Mouse (Mus musculus) liver, adult 2 months (tissue): ENCODE measurements around the gene Lama2. TPM values are rescaled to one million over a fixed set of nuclear protein-coding genes. Genes with fewer than 3 reads are reported as not detected.

ENCODE experiments used
- DNase-seq: peaks from one replicate; pipeline ENCODE4 v3.0.0-alpha.2; 2011; ENCODE audit warnings: low read depth, low spot score; ENCODE audit errors: extremely low read depth
- H3K27ac ChIP-seq: fragments of 200-500 bp; replicated peaks from 2 replicates; pipeline ENCODE4 v1.5.1; 2012; ENCODE audit warnings: low read depth, mild to moderate bottlenecking, control low read depth, inconsistent platforms, low read length; ENCODE audit not compliant: insufficient read depth
- H3K27me3 ChIP-seq: fragments of 200-500 bp; 2 replicates; pipeline ENCODE4 v1.6.1; 2012; ENCODE audit warnings: mild to moderate bottlenecking, moderate library complexity, low read length, inconsistent platforms; ENCODE audit not compliant: control insufficient read depth, insufficient read depth
- H3K36me3 ChIP-seq: fragments of 200-500 bp; 2 replicates; pipeline ENCODE4 v1.6.1; 2012; ENCODE audit warnings: low read length, inconsistent platforms; ENCODE audit not compliant: control insufficient read depth, insufficient read depth
- H3K4me1 ChIP-seq: fragments of 200-500 bp; 2 replicates; pipeline ENCODE4 v1.6.1; 2011; ENCODE audit warnings: low read length; ENCODE audit not compliant: control insufficient read depth, insufficient read depth
- H3K4me3 ChIP-seq: fragments of 200-500 bp; 2 replicates; pipeline ENCODE4 v1.5.1; 2011; ENCODE audit warnings: low read depth, mild to moderate bottlenecking, control low read depth, low read length, moderate library complexity; ENCODE audit not compliant: insufficient read depth
- H3K79me2 ChIP-seq: fragments of 200-500 bp; 2 replicates; pipeline ENCODE4 v1.6.1; 2012; ENCODE audit warnings: inconsistent platforms, mild to moderate bottlenecking, low read length, moderate library complexity; ENCODE audit not compliant: control insufficient read depth, insufficient read depth
- H3K9ac ChIP-seq: fragments of 200-500 bp; 2 replicates; pipeline ENCODE4 v1.6.1; 2012; ENCODE audit warnings: low read depth, mild to moderate bottlenecking, control low read depth, inconsistent platforms, low read length
- CTCF ChIP-seq: fragments of 200-500 bp; IDR thresholded peaks from 2 replicates; pipeline ENCODE4 v1.5.1; 2011; ENCODE audit warnings: low read depth, low read length, control low read depth
- POLR2A ChIP-seq: fragments of 200-500 bp; IDR thresholded peaks from 2 replicates; pipeline ENCODE4 v1.6.1; 2011; ENCODE audit warnings: low read length, control low read depth; ENCODE audit not compliant: insufficient read depth; ENCODE audit errors: extremely low read depth
- WGBS: fragments of 180-500 bp; shearing (Covaris S2); methylation state at CpG from one replicate; pipeline ENCODE4 v1.1.7; 2018; 5-methylcytosine and 5-hydroxymethylcytosine counted together
- polyA plus RNA-seq: library from polyadenylated mRNA; depleted of rRNA; stranded (reverse); fragments of >200 nt; gene quantifications from 2 replicates; pipeline ENCODE4 v1.2.3, GENCODE M21; 2012
- total RNA-seq: library from RNA; depleted of rRNA; stranded (reverse); fragments of >200 nt; gene quantifications from 2 replicates; pipeline ENCODE4 v1.2.3, GENCODE M21; 2014

Lama2 gene
- total and polyA plus RNA-seq, 2 experiments = 1.1 to 1.9 TPM

DNA sequence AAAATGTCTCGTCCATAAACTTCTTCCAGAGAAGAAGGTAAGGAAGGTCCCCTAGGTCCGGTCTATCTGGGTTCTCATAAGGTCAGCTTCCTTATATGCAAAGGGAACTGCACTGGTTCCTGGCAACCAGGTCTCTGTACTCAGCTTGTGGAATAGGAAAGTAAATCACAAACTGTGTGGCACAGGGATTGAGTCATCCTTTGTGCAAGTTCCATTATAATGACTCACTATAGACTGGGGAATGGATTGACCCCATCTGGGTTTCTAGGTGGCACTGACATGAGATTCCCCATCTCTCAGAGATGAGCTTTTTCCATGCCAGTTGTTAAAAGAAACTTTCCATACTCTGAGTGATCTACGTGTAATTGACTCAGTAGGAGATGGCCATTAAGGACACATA, 501.7 kb downstream of the Lama2 start:
- no peak for DNase-seq
- H3K27me3 ChIP-seq = no peaks in the 10 kb centered on the region
- no peaks in the 10 kb centered on the region for H3K79me2 ChIP-seq
- H3K27ac ChIP-seq = no peak overlapping the region
- peaks cover 3% of the 10 kb centered on the region; the same call in 1 of the 2 replicates for H3K4me1 ChIP-seq
- WGBS = 92% methylated on average over 3 of the region's 3 CpGs
- no peak for TF ChIP-seq POLR2A
- no peak for TF ChIP-seq CTCF
- no peak overlapping the region for H3K4me3 ChIP-seq
- no peaks in the 10 kb centered on the region for H3K36me3 ChIP-seq
- no peak overlapping the region for H3K9ac ChIP-seq

DNA sequence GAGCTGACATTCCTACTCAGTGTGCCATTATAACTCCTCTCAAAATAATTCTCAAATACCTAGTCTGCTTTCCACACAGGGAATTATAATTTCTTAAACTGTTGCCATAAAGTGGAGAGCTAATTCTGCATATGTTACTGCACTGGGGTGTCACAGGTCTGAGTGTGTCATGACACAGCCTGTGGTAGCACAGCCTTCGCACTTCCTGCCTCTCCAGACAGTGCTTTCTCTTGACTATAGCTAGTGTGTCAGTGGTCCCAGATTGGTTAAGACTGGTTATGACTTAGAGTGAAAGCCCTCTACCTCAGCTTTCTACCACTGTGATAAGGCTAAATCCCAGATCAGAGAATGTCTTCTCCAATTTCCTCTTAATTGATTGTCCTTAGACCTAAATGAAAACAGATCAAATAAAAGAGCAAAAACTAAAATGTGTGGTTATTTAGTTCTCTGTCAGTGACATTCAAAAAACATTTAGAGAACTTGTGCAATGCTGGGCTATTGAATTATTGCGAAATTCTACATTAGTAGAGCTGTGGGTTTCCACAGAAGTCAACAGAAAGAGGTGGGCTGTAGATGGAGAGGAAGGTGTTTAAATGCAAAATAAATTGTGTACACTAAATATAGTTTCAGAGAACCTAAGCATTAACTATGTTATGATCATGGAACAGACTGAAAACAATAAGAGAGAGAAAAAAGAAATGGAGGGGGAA, 502.5 kb downstream of the Lama2 start:
- TF ChIP-seq POLR2A (no peak), CTCF (no peak)
- no peak overlapping the region for H3K9ac ChIP-seq
- H3K36me3 ChIP-seq = no peaks in the 10 kb centered on the region
- peak; percentile 49 for DNase-seq
- H3K79me2 ChIP-seq = no peaks in the 10 kb centered on the region
- WGBS = 54% methylated on average over 2 of the region's 2 CpGs
- H3K27ac ChIP-seq = no peak overlapping the region
- no peak overlapping the region for H3K4me3 ChIP-seq
- no peaks in the 10 kb centered on the region for H3K27me3 ChIP-seq
- H3K4me1 ChIP-seq = peaks cover 3% of the 10 kb centered on the region; the same call in 1 of the 2 replicates

DNA sequence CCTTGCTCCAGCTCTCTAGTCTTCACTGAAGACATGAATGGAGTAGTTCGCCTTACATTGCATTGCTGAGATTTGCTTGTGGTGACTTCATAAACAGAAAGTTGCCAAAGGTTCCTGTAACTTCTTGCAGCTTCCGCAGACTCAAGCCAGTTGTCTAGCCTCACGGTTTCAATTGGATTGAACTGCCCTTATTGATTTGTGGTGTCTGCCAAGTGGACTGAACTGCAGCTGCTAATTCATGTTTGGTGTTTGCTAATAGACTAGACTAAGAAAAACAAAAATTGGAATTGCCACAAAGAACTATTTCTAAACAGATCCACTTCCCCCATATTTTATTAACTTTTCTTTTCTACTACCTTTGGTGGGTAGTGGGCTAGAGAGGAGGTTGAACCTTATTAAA, 505.4 kb downstream of the Lama2 start:
- Histone ChIP-seq H3K4me1 (peaks cover 3% of the 10 kb centered on the region; the same call in 1 of the 2 replicates), H3K79me2 (no peaks in the 10 kb centered on the region), H3K4me3 (no peak overlapping the region), H3K9ac (no peak overlapping the region), H3K36me3 (no peaks in the 10 kb centered on the region), H3K27me3 (no peaks in the 10 kb centered on the region), H3K27ac (no peak overlapping the region)
- no peak for TF ChIP-seq CTCF
- TF ChIP-seq POLR2A = no peak
- WGBS = 30% methylated on average over 3 of the region's 3 CpGs
- DNase-seq = peak; percentile 92

DNA sequence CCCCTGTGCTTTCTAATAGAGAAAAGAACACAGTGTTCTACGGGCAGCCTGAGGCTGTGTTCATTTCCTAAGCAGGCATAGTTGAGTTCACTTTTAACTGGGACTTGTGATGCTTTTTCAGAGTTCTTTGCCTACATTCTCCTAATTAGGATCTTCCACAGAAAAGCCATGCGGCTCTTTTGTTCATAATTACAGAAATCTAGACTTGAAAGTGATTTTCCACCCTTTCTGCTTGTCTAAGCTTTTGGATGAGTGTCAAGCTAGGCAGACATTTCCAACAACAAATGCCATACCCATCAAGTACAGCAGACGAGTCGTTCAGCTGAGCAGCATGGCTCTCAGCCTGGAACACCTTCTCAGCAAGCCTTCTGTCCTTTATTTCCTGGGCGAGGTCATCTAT, 515.7 kb downstream of the Lama2 start:
- H3K27me3 ChIP-seq = no peaks in the 10 kb centered on the region
- no peaks in the 10 kb centered on the region for H3K79me2 ChIP-seq
- no peak overlapping the region for H3K4me3 ChIP-seq
- H3K36me3 ChIP-seq = no peaks in the 10 kb centered on the region
- TF ChIP-seq POLR2A (no peak), CTCF (no peak)
- no peaks in the 10 kb centered on the region for H3K4me1 ChIP-seq
- DNase-seq = no peak
- WGBS = 85% methylated on average over 5 of the region's 5 CpGs
- H3K9ac ChIP-seq = no peak overlapping the region
- no peak overlapping the region for H3K27ac ChIP-seq

DNA sequence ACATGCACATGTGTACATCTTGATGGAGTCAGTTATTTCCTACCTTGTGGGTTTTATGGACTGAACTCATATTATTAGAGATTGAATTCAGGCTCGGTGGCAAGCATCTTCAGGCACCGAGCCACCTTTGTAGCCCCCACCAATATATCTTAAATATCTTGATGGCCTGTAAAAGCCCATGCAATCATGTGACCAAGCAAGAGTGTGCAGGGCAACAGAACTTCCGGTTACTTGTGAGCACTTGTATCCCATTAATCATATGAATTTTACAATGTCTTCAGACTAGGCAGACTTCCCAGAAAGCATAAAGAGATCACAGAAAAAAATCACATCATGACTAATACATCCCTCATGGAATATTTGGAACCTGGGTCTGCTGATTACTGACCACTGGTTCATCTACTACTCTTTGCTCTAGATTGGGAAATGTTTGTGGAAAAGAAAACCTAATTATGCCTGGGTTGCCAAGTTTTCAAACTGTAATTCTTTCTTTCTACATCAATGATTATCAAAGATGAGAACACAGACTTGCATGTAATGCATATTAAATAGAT, 517.7 kb downstream of the Lama2 start:
- H3K27ac ChIP-seq = no peak overlapping the region
- H3K79me2 ChIP-seq = no peaks in the 10 kb centered on the region
- H3K4me3 ChIP-seq = no peak overlapping the region
- H3K9ac ChIP-seq = no peak overlapping the region
- no peak for TF ChIP-seq POLR2A
- no peak for TF ChIP-seq CTCF
- H3K4me1 ChIP-seq = no peaks in the 10 kb centered on the region
- H3K36me3 ChIP-seq = no peaks in the 10 kb centered on the region
- no peaks in the 10 kb centered on the region for H3K27me3 ChIP-seq
- no peak for DNase-seq
- 90% methylated on average over 3 of the region's 3 CpGs for WGBS

DNA sequence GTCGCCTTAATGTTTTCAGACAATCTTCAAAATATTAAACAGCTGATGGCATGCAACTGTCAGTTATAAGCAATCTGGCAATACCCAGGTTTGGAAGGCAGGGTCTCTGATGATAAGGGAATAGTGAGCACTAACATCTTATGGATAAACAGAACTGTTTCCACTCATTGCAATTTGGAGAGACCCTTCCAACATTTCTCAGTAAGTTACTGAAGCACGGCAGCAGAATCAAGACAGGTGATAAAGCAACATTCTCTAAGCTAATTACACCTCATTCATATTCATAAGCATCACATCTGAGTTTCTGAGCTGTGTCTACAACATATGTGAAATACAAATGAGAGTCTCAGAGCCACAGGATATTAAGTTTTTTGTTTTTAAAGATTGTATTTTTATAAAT, 542.4 kb downstream of the Lama2 start:
- Histone ChIP-seq H3K4me3 (no peak overlapping the region), H3K9ac (no peak overlapping the region), H3K36me3 (no peaks in the 10 kb centered on the region), H3K4me1 (no peaks in the 10 kb centered on the region), H3K27ac (no peak overlapping the region), H3K79me2 (no peaks in the 10 kb centered on the region), H3K27me3 (no peaks in the 10 kb centered on the region)
- no peak for DNase-seq
- TF ChIP-seq POLR2A = no peak
- no peak for TF ChIP-seq CTCF
- WGBS = 89% methylated on average over 2 of the region's 2 CpGs
